Mouse (Mus musculus) megakaryocyte, embryonic 14.5 days (primary cell): Measurements from ENCODE around the gene Spata2. TPM values are rescaled to one million over a fixed set of nuclear protein-coding genes. Genes with fewer than 3 reads are reported as not detected.

Experiments used
- H3K27me3 ChIP-seq: replicated peaks from 2 replicates; pipeline ENCODE3; 2012; ENCODE audit warnings: inconsistent platforms
- H3K36me3 ChIP-seq: replicated peaks from 2 replicates; pipeline ENCODE3; 2012; ENCODE audit warnings: low read length, inconsistent platforms, mixed read lengths
- H3K4me1 ChIP-seq: 2 replicates; pipeline ENCODE4 v1.6.1; 2012; ENCODE audit warnings: inconsistent platforms
- H3K4me3 ChIP-seq: replicated peaks from 2 replicates; pipeline ENCODE3; 2012; ENCODE audit warnings: moderate library complexity, mild to moderate bottlenecking, inconsistent platforms
- H3K9me3 ChIP-seq: 2 replicates; pipeline ENCODE4 v1.6.1; 2012; ENCODE audit warnings: inconsistent platforms
- FLI1 ChIP-seq: IDR thresholded peaks from 2 replicates; pipeline ENCODE4 v1.6.1; 2012; ENCODE audit warnings: low read length, inconsistent platforms, mixed read lengths
- GATA1 ChIP-seq: IDR thresholded peaks from 3 replicates; pipeline ENCODE4 v1.6.1; 2012; ENCODE audit warnings: mixed read lengths, low read length, inconsistent platforms, borderline replicate concordance
- polyA plus RNA-seq: library from polyadenylated mRNA; stranded (reverse); fragments of >175 nt; gene quantifications from 2 replicates; pipeline ENCODE4 v1.2.3, GENCODE M21; 2012; ENCODE audit warnings: low replicate concordance; ENCODE audit not compliant: insufficient read depth

Spata2 gene
- polyA plus RNA-seq: 10.0 and 23.7 TPM in 2 replicates

GRCm38 (mm10) chr2:167492713-167493636 is at the start of gene Spata2:
Spata2 (minus strand) TSS chr2:167492887.
- Histone ChIP-seq H3K9me3 (no peaks in the 10 kb centered on the region), H3K27me3 (no peaks in the 10 kb centered on the region), H3K36me3 (peaks cover 17% of the 10 kb centered on the region), H3K4me3 (peak within 1 kb of the TSS; percentile 92), H3K4me1 (peaks cover 54% of the 10 kb centered on the region)
- TF ChIP-seq FLI1 (peak; percentile 64; the same call in 1 of the 2 replicates), GATA1 (no peak)

GRCm38 (mm10) chr2:167542361-167542760 is 49.7 kb upstream of the Spata2 start:
- H3K36me3 ChIP-seq: no peaks in the 10 kb centered on the region
- no peaks in the 10 kb centered on the region for H3K9me3 ChIP-seq
- H3K4me3 ChIP-seq: no peak overlapping the region
- H3K27me3 ChIP-seq: peaks cover 73% of the 10 kb centered on the region
- TF ChIP-seq GATA1 (no peak), FLI1 (no peak)
- peaks cover 29% of the 10 kb centered on the region for H3K4me1 ChIP-seq

GRCm38 (mm10) chr2:167541761-167542160 is 49.1 kb upstream of the Spata2 start:
- Histone ChIP-seq H3K9me3 (no peaks in the 10 kb centered on the region), H3K4me1 (peaks cover 35% of the 10 kb centered on the region), H3K27me3 (peaks cover 79% of the 10 kb centered on the region), H3K36me3 (no peaks in the 10 kb centered on the region), H3K4me3 (no peak overlapping the region)
- TF ChIP-seq FLI1 (no peak), GATA1 (no peak)

GRCm38 (mm10) chr2:167541324-167541723 is 48.6 kb upstream of the Spata2 start:
- no peak overlapping the region for H3K4me3 ChIP-seq
- peaks cover 38% of the 10 kb centered on the region for H3K4me1 ChIP-seq
- H3K27me3 ChIP-seq: peaks cover 79% of the 10 kb centered on the region
- no peaks in the 10 kb centered on the region for H3K9me3 ChIP-seq
- TF ChIP-seq GATA1 (no peak), FLI1 (no peak)
- H3K36me3 ChIP-seq: no peaks in the 10 kb centered on the region

- H3K4me1 ChIP-seq: peaks cover 36% of the 10 kb centered on the region
- H3K36me3 ChIP-seq: no peaks in the 10 kb centered on the region
- no peak overlapping the region for H3K4me3 ChIP-seq
- peaks cover 80% of the 10 kb centered on the region for H3K27me3 ChIP-seq
- H3K9me3 ChIP-seq: no peaks in the 10 kb centered on the region
- TF ChIP-seq GATA1: no peak
- no peak for TF ChIP-seq FLI1
These were observed 47.9 kb upstream of the Spata2 start for GRCm38 (mm10) chr2:167540477-167541110.

- Histone ChIP-seq H3K36me3 (no peaks in the 10 kb centered on the region), H3K27me3 (peaks cover 85% of the 10 kb centered on the region), H3K4me3 (no peak overlapping the region), H3K4me1 (peaks cover 42% of the 10 kb centered on the region), H3K9me3 (no peaks in the 10 kb centered on the region)
- TF ChIP-seq GATA1: no peak
- no peak for TF ChIP-seq FLI1
These were observed 47.1 kb upstream of the Spata2 start for GRCm38 (mm10) chr2:167539536-167540476.

GRCm38 (mm10) chr2:167538671-167539306 is 46.1 kb upstream of the Spata2 start:
- TF ChIP-seq FLI1 (no peak), GATA1 (no peak)
- no peak overlapping the region for H3K4me3 ChIP-seq
- H3K36me3 ChIP-seq: no peaks in the 10 kb centered on the region
- H3K4me1 ChIP-seq: peaks cover 38% of the 10 kb centered on the region
- H3K27me3 ChIP-seq: peaks cover 82% of the 10 kb centered on the region
- H3K9me3 ChIP-seq: no peaks in the 10 kb centered on the region

GRCm38 (mm10) chr2:167537476-167538297 is 45.0 kb upstream of the Spata2 start, which contains the start of gene Snai1:
Snai1 (plus strand) TSS chr2:167538195.
- Histone ChIP-seq H3K27me3 (peaks cover 79% of the 10 kb centered on the region), H3K36me3 (no peaks in the 10 kb centered on the region), H3K4me1 (peaks cover 27% of the 10 kb centered on the region), H3K9me3 (no peaks in the 10 kb centered on the region), H3K4me3 (peak within 1 kb of the TSS; percentile 86)
- TF ChIP-seq FLI1 (no peak), GATA1 (no peak)
